Mouse (Mus musculus) embryonic facial prominence, embryonic 11.5 days (tissue): ENCODE data around the gene Mast3. TPM values are rescaled to one million over a fixed set of nuclear protein-coding genes. Genes with fewer than 3 reads are reported as not detected.

Source experiments
- ATAC-seq: fragments of 200-750 bp; cut with Nextera tagmentation; replicated peaks from 2 replicates; pipeline ENCODE4 v1.8.0; 2017; ENCODE audit warnings: low read depth; ENCODE audit not compliant: insufficient number of reproducible peaks, low FRiP score, low TSS enrichment
- DNase-seq: peaks from one replicate; pipeline ENCODE4 v3.0.0-alpha.2; 2015; ENCODE audit warnings: low spot score
- H3K27ac ChIP-seq: fragments of 300-500 bp; sonication (generic); replicated peaks from 2 replicates; pipeline ENCODE4 v1.5.1; 2014; ENCODE audit warnings: mild to moderate bottlenecking, low read depth, low read length, control low read depth
- H3K27me3 ChIP-seq: fragments of 300-500 bp; sonication (generic); 2 replicates; pipeline ENCODE4 v1.6.1; 2014; ENCODE audit warnings: mild to moderate bottlenecking, low read length, moderate library complexity, mixed read lengths; ENCODE audit not compliant: control insufficient read depth, insufficient read depth
- H3K36me3 ChIP-seq: fragments of 300-500 bp; sonication (generic); replicated peaks from 2 replicates; pipeline ENCODE4 v1.6.1; 2014; ENCODE audit warnings: low read depth, mild to moderate bottlenecking, low read length, moderate library complexity, mixed read lengths; ENCODE audit not compliant: control insufficient read depth, insufficient read depth
- H3K4me1 ChIP-seq: fragments of 300-500 bp; sonication (generic); 2 replicates; pipeline ENCODE4 v1.6.1; 2014; ENCODE audit warnings: low read length, mixed read lengths; ENCODE audit not compliant: control insufficient read depth, insufficient read depth
- H3K4me2 ChIP-seq: fragments of 300-500 bp; sonication (generic); 2 replicates; pipeline ENCODE4 v1.6.1; 2014; ENCODE audit warnings: low read depth, mild to moderate bottlenecking, control low read depth, low read length, moderate library complexity
- H3K4me3 ChIP-seq: fragments of 300-500 bp; sonication (generic); 2 replicates; pipeline ENCODE4 v1.5.1; 2014; ENCODE audit warnings: low read depth, low read length, control low read depth
- H3K9ac ChIP-seq: fragments of 300-500 bp; sonication (generic); replicated peaks from 2 replicates; pipeline ENCODE4 v1.6.1; 2014; ENCODE audit warnings: mild to moderate bottlenecking, control low read depth, low read length
- H3K9me3 ChIP-seq: fragments of 300-500 bp; sonication (generic); replicated peaks from 2 replicates; pipeline ENCODE4 v1.6.1; 2016; ENCODE audit warnings: mild to moderate bottlenecking, low read length, inconsistent platforms, mixed read lengths; ENCODE audit not compliant: control insufficient read depth
- WGBS: fragments of 180-500 bp; shearing (Covaris S2); extraction: QIAGEN DNeasy Blood & Tissue Kit; methylation state at CpG from one replicate; pipeline ENCODE4 v1.1.7; 2014; 5-methylcytosine and 5-hydroxymethylcytosine counted together
- polyA plus RNA-seq: library from polyadenylated mRNA; unstranded; fragments of >200 nt; fragmentation: Nextera tagmentation; extraction: Ambion mirVana; gene quantifications from 2 replicates; pipeline ENCODE4 v1.2.1, GENCODE M21; 2014

Mast3 gene
- polyA plus RNA-seq, 1 experiment from 2014 or later = 9.7 TPM

- H3K9me3 ChIP-seq = no peaks in the 10 kb centered on the region
- H3K27me3 ChIP-seq = no peaks in the 10 kb centered on the region
- H3K27ac ChIP-seq = no peak overlapping the region
- H3K4me2 ChIP-seq = peak overlapping the region; percentile 78
- peaks cover 10% of the 10 kb centered on the region for H3K36me3 ChIP-seq
- DNase-seq (peak; percentile 81), ATAC-seq (peak; percentile 45)
- peaks cover 3% of the 10 kb centered on the region for H3K4me1 ChIP-seq
- H3K4me3 ChIP-seq = peak overlapping the region; percentile 37
- WGBS = 7% methylated on average over 20 of the region's 21 CpGs
- peak overlapping the region; percentile 32 for H3K9ac ChIP-seq
These were observed 38.0 kb downstream of the Mast3 start for GRCm38 (mm10) chr8:70766571-70767440.

GRCm38 (mm10) chr8:70765838-70766570 is 38.9 kb downstream of the Mast3 start:
- DNase-seq = peak; percentile 33
- no peak overlapping the region for H3K27ac ChIP-seq
- H3K4me1 ChIP-seq = peaks cover 3% of the 10 kb centered on the region
- peak overlapping the region; percentile 32 for H3K9ac ChIP-seq
- WGBS = 2% methylated on average over 34 of the region's 34 CpGs
- H3K36me3 ChIP-seq = peaks cover 10% of the 10 kb centered on the region
- H3K4me2 ChIP-seq = peak overlapping the region; percentile 78
- no peak for ATAC-seq
- peak overlapping the region; percentile 37 for H3K4me3 ChIP-seq
- H3K9me3 ChIP-seq = no peaks in the 10 kb centered on the region
- no peaks in the 10 kb centered on the region for H3K27me3 ChIP-seq

- Histone ChIP-seq H3K4me1 (peaks cover 3% of the 10 kb centered on the region), H3K36me3 (peaks cover 8% of the 10 kb centered on the region)
- no peak for DNase-seq
These were observed 39.5 kb downstream of the Mast3 start for GRCm38 (mm10) chr8:70765329-70765728.

GRCm38 (mm10) chr8:70764676-70765075 is 40.2 kb downstream of the Mast3 start:
- WGBS = 88% methylated on average over 13 of the region's 13 CpGs
- ATAC-seq (no peak), DNase-seq (no peak)
- Histone ChIP-seq H3K27ac (no peak overlapping the region), H3K4me2 (no peak overlapping the region), H3K9me3 (no peaks in the 10 kb centered on the region), H3K9ac (no peak overlapping the region), H3K4me3 (no peak overlapping the region), H3K4me1 (peaks cover 3% of the 10 kb centered on the region), H3K27me3 (no peaks in the 10 kb centered on the region), H3K36me3 (peaks cover 7% of the 10 kb centered on the region; the same call in 1 of the 2 replicates)

More at GRCm38 (mm10) chr8:70765329-70765728, 39.5 kb downstream of the Mast3 start:
- Histone ChIP-seq H3K4me3 (no peak overlapping the region; the same call in 1 of the 2 replicates), H3K9me3 (no peaks in the 10 kb centered on the region), H3K4me2 (peak overlapping the region; percentile 78), H3K9ac (no peak overlapping the region; the same call in 1 of the 2 replicates), H3K27me3 (no peaks in the 10 kb centered on the region), H3K27ac (no peak overlapping the region)
- WGBS = 82% methylated on average over 9 of the region's 9 CpGs
- ATAC-seq = no peak

- Histone ChIP-seq H3K4me1 (peaks cover 3% of the 10 kb centered on the region), H3K27ac (no peak overlapping the region), H3K27me3 (no peaks in the 10 kb centered on the region), H3K9me3 (no peaks in the 10 kb centered on the region), H3K4me2 (no peak overlapping the region), H3K36me3 (peaks cover 7% of the 10 kb centered on the region; the same call in 1 of the 2 replicates), H3K4me3 (no peak overlapping the region), H3K9ac (no peak overlapping the region)
- WGBS = 87% methylated on average over 8 of the region's 8 CpGs
- ATAC-seq = no peak
- no peak for DNase-seq
These were observed 40.8 kb downstream of the Mast3 start for GRCm38 (mm10) chr8:70764026-70764425.

- ATAC-seq (no peak), DNase-seq (peak; percentile 64)
- Histone ChIP-seq H3K9ac (no peak overlapping the region), H3K4me1 (peaks cover 3% of the 10 kb centered on the region), H3K9me3 (no peaks in the 10 kb centered on the region), H3K27ac (no peak overlapping the region), H3K27me3 (no peaks in the 10 kb centered on the region), H3K36me3 (peaks cover under 1% of the 10 kb centered on the region; the same call in 1 of the 2 replicates), H3K4me3 (no peak overlapping the region), H3K4me2 (no peak overlapping the region)
- 3% methylated on average over 3 of the region's 3 CpGs for WGBS
These were observed 41.5 kb downstream of the Mast3 start for GRCm38 (mm10) chr8:70763354-70763753.

- Histone ChIP-seq H3K9ac (no peak overlapping the region), H3K27me3 (no peaks in the 10 kb centered on the region), H3K4me3 (no peak overlapping the region), H3K4me1 (peaks cover 3% of the 10 kb centered on the region), H3K27ac (no peak overlapping the region), H3K9me3 (no peaks in the 10 kb centered on the region), H3K4me2 (no peak overlapping the region; the same call in 1 of the 2 replicates), H3K36me3 (no peaks in the 10 kb centered on the region)
- ATAC-seq (no peak), DNase-seq (no peak)
- 67% methylated on average over 1 of the region's 1 CpGs for WGBS
These were observed 42.7 kb downstream of the Mast3 start for GRCm38 (mm10) chr8:70762118-70762517.
